Mouse (Mus musculus): Measurements from ENCODE around the gene Gm3264.
"Not testable (repeated sequence)": the region's sequence is repeated elsewhere in the genome, so short reads cannot be mapped to it uniquely, and the experiment has no call there.

GRCm38 (mm10) chr14:4837806-4838205 lies 17.6 kb upstream of the Gm3264 start, which contains the start of gene Gm3269:
- not testable (repeated sequence) for TF ChIP-seq CTCF (conservative IDR thresholded peaks at IDR 0.05; ENCODE audit: low read length); POU5F1 (IDR thresholded peaks at IDR 0.05; ENCODE audit: borderline replicate concordance, low read length)

Measured in E14TG2a.4 (cell line).